Mouse (Mus musculus) kidney, postnatal 36 days (tissue): ENCODE measurements at regions not wholly inside any gene's neighbourhood (a gene's known extent, or its start where the extent isn't known, plus 50 kb on each side); places are given as distances from the start of the nearest gene placed in this dataset.

Source experiments
- DNase-seq, 2 experiments: peaks; one replicate each; pipeline ENCODE4 v3.0.0; 2021 to 2022; ENCODE audit warnings: mixed read lengths in 2 of 2

DNA sequence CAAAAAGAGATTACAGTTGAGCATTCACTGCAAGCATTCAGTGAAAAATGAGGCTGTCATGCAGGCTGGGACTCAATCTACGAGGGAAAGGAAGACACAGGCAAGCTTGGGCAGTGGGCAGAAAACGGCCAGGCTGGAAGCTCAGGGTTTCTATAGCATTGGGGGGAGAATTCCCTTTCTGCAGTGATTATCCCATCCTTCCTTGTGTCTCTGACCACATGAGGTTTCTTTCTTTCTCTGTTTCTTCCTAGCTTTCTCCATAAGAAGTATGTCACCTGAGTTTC lies 56.0 kb upstream of the Cox10 start:
- no peak for DNase-seq

DNA sequence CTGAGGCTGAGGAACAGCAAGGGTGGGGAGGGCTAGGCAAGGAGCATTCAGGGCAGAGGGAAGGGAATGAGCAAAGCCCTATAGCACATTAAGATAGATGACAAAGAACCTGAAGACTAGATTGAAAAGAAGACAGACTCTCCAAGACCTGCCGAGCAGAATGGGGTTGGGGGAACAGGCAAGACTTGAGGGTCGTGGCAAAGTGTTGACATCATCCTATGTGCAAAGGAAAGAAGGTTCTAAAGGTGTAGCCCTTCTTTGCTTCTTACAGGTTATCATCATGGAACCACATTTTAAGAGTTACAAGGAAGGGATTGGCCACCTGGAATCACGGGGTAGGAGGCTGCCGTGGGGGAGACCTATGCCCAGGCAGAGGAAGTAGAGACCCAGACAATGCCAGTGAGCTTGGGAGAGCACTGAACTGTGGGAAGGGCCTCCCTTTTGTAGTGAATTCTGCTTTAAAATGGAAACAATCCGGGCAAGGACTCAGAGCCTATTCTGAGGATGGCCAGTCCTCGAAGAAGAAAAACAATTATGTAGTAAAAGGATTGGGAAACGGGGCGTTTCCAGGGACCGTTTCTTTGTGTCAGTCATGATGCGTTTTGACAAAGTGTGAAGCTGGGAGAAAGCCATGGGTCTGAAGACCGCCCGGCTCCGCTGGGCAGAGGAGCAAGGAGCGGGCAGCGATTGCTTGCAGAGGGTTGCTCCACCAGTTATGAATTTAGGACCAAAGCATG lies 55.5 kb upstream of the Cox10 start:
- DNase-seq = no peak
